Mouse (Mus musculus) testis, adult 2 months (tissue): Measurements from ENCODE around the gene Tubgcp6.

Experiments used
- CTCF ChIP-seq: fragments of 200-500 bp; IDR thresholded peaks from 2 replicates; pipeline ENCODE4 v1.5.1; 2012; ENCODE audit warnings: low read depth, mild to moderate bottlenecking, inconsistent platforms, low read length, moderate library complexity; ENCODE audit not compliant: control insufficient read depth, insufficient read depth, insufficient replicate concordance
- POLR2A ChIP-seq: fragments of 200-500 bp; IDR thresholded peaks from 2 replicates; pipeline ENCODE4 v1.6.1; 2012; ENCODE audit warnings: low read depth, mild to moderate bottlenecking, inconsistent platforms, low read length, moderate library complexity; ENCODE audit not compliant: control insufficient read depth

DNA sequence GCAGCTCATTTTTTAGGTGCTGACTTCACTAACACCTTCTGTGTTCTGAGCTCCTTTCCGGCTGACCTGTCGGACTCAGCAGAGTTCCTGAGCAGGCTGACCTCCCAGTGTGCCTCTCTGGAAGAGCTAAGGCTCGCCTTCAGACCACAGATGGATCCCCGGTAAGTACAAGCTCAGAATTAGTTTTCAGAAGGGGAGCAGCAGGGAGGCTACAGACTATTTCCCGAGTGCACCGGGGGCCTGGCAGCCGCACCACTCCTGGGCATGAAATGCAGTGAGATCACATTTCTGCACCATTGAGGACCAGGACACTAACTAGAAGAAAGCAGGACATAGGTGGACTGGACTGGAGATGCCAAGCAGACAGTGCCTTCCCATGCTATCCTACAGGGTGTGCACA, 24.3 kb downstream of the Tubgcp6 start:
- TF ChIP-seq CTCF (no peak), POLR2A (no peak)
